Mouse (Mus musculus): Measurements from ENCODE around the gene 1110002E22Rik.

Gene 1110002E22Rik

DNA sequence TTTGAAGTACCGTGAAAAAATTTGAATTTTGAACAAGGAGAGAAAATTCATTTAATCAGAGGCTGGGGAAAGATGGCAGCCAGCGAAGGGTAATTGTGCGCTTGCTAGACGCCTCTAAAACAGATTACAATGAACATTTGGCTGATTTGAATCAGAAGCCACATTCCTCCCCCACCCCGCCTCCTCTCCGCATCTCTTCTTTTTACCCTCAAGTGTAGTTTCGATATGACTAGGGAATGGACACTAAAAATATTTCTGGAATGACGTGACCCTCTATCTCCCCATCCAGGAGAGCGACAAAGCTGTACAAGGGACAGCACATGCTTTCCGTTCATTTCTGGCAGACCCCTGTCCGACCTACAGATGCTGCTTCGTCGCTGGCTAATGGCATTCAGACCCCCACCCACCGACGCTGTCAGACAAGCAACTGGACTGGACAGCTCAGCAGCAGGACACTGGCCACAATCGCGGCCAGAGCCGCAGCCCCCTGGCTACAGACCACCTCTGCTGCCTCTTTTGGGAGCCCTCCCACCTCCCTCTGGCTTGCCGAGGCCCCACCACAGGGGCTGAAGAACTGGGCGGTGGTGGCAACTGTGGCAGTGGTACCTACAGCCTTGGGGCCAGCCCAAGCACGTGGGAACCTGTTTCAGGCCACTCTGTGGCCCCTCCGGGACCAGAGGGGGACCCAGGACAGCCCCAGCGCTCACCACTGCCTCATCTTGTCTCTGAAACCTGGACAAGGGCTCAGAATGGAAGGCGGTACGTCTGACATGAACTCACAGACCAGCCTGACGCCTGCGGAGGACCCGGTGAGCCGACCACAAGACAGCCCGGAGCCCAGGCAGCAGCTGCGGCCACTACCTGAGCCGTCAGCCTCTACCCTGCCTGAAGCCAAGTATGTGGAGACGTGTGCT, at the start of gene 1110002E22Rik:
TSS of gene 1110002E22Rik (plus strand) at position 321 of the 914 bp plus-strand sequence.
- DNase-seq (ENCODE audit: low read depth, low spot score), result no peak

- no peak for DNase-seq (ENCODE audit: low read depth, low spot score)
Observed at GRCm38 (mm10) chr3:138016810-138017209, 48.0 kb upstream of the 1110002E22Rik start.

DNA sequence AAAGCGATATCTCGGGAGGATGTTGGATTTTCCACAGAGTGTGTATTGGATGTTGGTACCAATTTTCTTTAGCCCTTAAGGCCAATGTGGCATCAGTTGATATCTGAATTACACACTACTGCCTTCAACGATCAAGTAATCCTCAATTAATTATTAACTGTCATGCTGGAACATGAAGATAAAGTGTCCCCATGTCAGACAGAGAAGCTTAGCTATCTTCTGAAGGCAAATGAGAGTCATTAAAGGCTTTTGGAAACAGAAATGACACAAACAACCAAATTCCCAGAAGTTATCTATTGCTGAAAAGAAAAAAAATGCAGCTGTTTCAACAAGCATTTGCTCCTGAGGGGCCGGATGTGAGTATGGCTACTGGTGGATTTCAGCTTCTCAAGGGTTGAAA, 42.8 kb upstream of the 1110002E22Rik start:
- DNase-seq (ENCODE audit: low read depth, low spot score), result no peak

DNA sequence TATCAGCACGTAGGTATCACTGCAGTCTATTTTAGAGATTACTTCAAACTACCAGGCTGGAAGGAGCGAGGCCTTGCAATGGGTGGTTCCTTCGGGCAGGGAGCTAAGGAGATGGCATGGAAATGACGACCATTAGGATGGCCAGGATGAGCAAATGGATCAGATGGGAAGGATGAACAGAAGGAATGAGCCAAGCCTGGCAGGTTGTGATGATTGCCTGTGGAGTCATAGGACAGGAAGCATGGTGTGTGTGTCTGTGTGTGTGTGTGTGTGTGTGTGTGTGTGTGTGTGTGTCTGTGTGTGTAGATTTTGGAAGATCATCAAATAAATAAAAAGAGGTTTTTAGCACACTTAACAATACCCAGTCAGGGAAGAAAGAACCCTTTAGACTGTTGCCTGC, 42.2 kb upstream of the 1110002E22Rik start:
- DNase-seq (ENCODE audit: low read depth, low spot score), result no peak

GRCm38 (mm10) chr3:138026286-138026685, 38.6 kb upstream of the 1110002E22Rik start:
- DNase-seq (ENCODE audit: low read depth, low spot score), result no peak

DNA sequence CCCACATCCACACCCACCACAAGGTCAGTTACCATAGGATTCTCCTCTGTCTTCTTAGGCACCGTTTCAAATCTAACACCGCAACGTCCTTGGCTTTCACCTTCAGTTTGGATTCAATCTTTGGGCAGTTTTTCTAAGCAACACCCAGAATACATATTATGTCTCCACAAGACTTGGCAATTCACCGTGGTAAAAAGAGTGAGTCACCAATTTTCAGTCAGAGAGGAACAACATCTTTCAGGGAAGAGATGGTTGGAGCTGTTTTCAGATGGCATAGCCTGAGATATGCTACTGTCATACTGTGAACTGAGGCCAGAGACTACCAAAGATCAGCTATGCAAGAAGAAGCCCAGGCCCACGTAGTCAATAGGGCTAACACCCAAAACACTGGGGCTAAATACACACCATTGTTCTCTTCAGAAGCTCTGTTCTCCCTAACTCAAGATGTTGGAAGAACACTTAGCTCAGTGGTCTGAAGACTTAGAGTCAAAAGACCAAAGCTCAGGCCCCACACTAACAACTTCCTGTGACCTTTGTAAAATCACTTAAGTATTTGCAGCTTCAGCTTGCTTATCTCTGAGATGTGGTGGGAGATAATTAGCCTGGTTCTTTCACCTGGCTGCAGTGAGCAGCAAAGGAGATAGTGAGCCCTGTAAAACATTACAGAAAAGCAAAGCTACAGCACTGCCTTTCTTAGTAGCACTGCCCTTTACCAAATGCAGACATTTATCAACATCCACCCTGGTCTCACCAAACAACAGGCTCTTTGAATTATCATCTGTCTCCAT, 37.1 kb upstream of the 1110002E22Rik start:
- no peak for DNase-seq (ENCODE audit: low read depth, low spot score)

GRCm38 (mm10) chr3:138029351-138029750, 35.5 kb upstream of the 1110002E22Rik start:
- DNase-seq (ENCODE audit: low read depth, low spot score), result no peak

DNA sequence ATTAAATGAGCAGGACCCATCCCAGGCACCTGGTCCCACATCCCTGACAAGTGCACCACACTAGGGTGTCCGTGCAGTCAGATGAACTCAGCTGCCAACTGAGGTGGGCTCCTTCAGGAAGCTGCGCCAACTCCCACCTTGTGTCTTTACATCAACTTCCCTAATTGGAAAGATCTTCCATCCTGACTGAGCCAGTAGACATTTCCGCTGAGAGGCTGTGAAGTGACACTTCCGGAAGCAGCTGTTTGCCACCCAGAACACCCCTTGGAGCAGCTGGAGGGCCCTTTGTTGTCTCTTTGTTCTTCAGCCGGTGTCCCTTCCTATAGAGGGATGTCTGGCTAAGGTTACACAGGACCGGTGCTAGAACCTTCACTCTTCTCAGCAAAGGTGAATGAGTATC, 34.3 kb upstream of the 1110002E22Rik start:
- DNase-seq (ENCODE audit: low read depth, low spot score), result no peak

- DNase-seq (ENCODE audit: low read depth, low spot score), result no peak
Observed at GRCm38 (mm10) chr3:138033986-138034385, 30.9 kb upstream of the 1110002E22Rik start.

- DNase-seq (ENCODE audit: low read depth, low spot score), result no peak
Observed at GRCm38 (mm10) chr3:138040938-138041337, 23.9 kb upstream of the 1110002E22Rik start.

DNA sequence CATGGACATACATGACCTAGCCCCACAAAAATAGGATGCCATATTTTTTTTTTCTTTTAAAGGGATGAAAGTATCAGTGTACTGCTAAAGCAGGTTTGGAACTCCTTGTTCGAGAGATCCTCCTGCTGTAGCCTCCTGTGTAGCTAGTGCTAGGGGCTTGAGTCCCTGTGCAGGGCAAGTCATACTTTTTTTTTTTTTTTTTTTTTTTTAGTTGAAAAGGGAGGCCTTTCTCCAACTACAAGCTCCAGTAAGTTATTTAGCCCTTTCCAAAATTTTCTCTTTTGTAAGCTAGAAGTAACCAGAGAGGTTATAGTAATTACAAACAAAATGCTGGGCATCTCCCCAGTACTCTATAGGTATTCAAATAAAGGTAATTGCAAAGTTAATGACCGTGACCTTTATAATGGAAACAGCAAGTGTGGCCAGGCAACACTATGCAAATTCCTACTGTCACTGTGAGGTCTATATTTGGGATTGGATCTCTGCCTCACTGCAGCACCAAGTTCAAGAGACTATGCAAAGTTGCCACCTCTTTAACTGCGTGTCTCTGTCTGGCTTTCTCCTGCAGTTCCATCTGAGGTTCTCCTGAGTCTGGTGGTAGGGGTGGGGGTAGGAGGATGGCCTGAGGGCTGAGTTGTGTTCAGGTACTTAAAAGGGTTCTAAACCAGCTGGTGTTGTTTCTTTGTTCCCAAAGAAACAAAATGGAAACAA, 23.1 kb upstream of the 1110002E22Rik start:
- no peak for DNase-seq (ENCODE audit: low read depth, low spot score)

GRCm38 (mm10) chr3:138043316-138043715, 21.5 kb upstream of the 1110002E22Rik start:
- DNase-seq (ENCODE audit: low read depth, low spot score), result no peak

DNA sequence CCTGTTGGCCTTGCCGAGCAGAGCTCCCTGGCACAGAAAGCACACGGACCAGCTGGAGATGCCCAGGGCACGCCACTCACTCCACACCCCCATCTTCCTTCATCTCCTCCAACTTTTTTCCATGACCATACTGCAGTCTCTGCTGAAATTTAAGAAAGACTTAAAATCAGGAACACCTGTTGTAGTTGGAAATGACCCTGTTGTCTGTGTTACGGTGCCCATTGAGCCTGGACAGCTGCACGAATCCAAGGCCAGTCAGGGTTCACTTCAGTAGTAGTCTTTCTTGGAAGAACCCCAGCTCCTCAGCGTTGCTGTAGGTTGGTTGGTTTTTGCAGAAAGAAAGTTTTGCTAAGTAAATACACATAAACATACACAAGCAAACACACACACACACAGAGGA, 15.3 kb upstream of the 1110002E22Rik start:
- DNase-seq (ENCODE audit: low read depth, low spot score), result no peak

- no peak for DNase-seq (ENCODE audit: low read depth, low spot score)
Observed at GRCm38 (mm10) chr3:138050772-138051171, 14.1 kb upstream of the 1110002E22Rik start.

DNA sequence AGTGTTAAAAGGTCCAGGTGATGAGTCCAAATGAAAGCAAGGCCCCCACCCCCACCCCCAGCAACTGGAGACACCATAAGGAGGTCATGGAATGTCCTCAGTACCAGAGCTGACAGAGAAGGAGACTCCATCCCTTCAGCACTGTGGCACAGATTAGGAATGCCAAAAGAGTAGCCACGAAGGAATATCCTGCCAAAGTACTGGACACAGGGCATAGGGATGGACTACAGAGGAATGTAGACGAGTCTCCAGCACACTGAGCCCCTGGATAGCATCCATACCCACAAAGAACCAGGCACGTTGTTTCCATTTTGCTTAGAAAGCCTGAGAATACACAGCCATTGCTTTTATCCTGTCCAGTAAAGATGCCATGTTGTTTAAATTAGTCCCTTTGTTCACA, 13.4 kb upstream of the 1110002E22Rik start:
- no peak for DNase-seq (ENCODE audit: low read depth, low spot score)

DNA sequence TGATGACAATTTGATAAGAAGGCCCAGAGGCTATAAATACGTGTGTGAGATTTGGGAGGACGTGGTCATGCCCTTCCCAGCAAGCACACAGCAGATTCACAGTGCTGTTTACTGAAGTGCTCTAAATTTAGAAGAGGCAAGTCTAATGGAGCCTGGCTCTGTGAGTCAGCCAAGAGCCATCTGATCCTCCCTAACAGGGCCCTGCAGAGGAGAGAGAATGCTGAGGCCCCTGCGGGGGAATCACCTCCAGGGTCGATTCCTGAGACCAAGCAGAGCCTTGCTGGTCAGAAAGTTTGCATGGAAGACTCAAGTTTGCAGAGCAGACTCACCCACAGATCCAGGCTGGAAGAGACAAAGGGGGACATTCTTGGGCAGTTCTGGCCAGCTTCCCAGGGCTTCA, 10.9 kb upstream of the 1110002E22Rik start:
- DNase-seq (ENCODE audit: low read depth, low spot score), result no peak

DNA sequence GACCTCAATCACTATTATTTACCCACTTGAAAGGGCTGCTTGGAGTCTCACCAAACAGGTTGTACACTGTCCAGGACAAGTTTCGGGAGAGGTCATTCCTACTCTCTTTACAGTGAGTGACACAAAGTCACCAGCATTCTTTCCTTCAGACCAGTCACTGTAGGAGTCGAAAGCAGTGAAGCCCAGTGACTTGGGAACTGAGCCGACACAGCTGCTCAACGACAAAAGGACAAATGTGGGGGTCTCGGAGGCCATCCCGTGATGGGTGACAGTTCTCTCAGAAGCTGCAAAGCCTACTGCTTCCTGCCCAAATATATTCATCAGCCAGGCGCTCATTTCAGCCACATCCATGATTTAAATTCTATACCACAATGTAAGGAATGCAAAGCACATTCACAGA, 7.9 kb upstream of the 1110002E22Rik start:
- no peak for DNase-seq (ENCODE audit: low read depth, low spot score)

DNA sequence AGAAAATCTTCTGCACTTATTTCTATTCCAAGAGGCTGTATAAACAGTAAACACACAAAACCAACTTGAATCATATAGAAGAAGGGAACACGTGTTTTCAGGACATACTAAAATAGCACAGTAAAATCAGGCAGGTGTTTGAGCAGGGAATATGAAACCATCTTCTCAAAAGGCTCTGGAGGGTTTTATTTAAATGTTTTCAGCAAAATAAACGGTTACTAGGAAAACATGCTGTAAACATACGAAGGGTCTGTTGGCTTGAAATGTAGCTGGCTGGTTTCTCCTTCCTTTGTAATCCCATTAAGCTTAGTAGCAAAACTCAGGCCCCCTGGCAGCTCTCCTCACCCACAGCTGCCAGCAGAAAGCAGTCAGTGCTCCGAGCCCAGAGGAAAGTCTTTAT, 6.6 kb upstream of the 1110002E22Rik start:
- DNase-seq (ENCODE audit: low read depth, low spot score), result no peak

- no peak for DNase-seq (ENCODE audit: low read depth, low spot score)
Observed at GRCm38 (mm10) chr3:138060429-138060828, 4.4 kb upstream of the 1110002E22Rik start.

GRCm38 (mm10) chr3:138061205-138061911, 3.5 kb upstream of the 1110002E22Rik start:
- DNase-seq (ENCODE audit: low read depth, low spot score), result no peak

GRCm38 (mm10) chr3:138062673-138063072, 2.2 kb upstream of the 1110002E22Rik start:
- DNase-seq (ENCODE audit: low read depth, low spot score), result no peak

All from retina, adult 2 months (tissue).